Mouse (Mus musculus): ENCODE measurements around the gene Rilpl1.
A peak's percentile ranks its signal among the peaks of the same experiment; 100 is the strongest.
"Not testable (repeated sequence)": the region's sequence is repeated elsewhere in the genome, so short reads cannot be mapped to it uniquely, and the experiment has no call there.

Rilpl1 gene

GRCm38 (mm10) chr5:124493455-124493854 is 37.7 kb downstream of the Rilpl1 start:
- no peak for DNase-seq (ENCODE audit: low read depth, low spot score)

- no peak for DNase-seq (ENCODE audit: low read depth, low spot score)
These were observed 38.6 kb downstream of the Rilpl1 start for GRCm38 (mm10) chr5:124492618-124493017.

- no peak for DNase-seq (ENCODE audit: low read depth, low spot score)
These were observed 39.5 kb downstream of the Rilpl1 start for GRCm38 (mm10) chr5:124491732-124492131.

GRCm38 (mm10) chr5:124488885-124489284 is 42.3 kb downstream of the Rilpl1 start:
- DNase-seq (ENCODE audit: low read depth, low spot score) = no peak

- no peak for DNase-seq (ENCODE audit: low read depth, low spot score)
These were observed 45.5 kb downstream of the Rilpl1 start for GRCm38 (mm10) chr5:124485654-124486053.

GRCm38 (mm10) chr5:124483655-124484396 is 47.4 kb downstream of the Rilpl1 start:
- DNase-seq (ENCODE audit: low read depth, low spot score) = no peak

- DNase-seq (ENCODE audit: low read depth, low spot score) = peak; percentile 78
These were observed 48.1 kb downstream of the Rilpl1 start, which contains the start of gene Snrnp35 for GRCm38 (mm10) chr5:124482966-124483654. Gene Snrnp35 (plus strand): TSS chr5:124483134.

- DNase-seq (ENCODE audit: low read depth, low spot score) = no peak
These were observed 48.7 kb downstream of the Rilpl1 start for GRCm38 (mm10) chr5:124482436-124482965.

- no peak for DNase-seq (ENCODE audit: low read depth, low spot score)
These were observed 49.5 kb downstream of the Rilpl1 start for GRCm38 (mm10) chr5:124481714-124482113.

- DNase-seq (ENCODE audit: low read depth, low spot score) = no peak
These were observed 51.1 kb downstream of the Rilpl1 start for GRCm38 (mm10) chr5:124480119-124480518.

GRCm38 (mm10) chr5:124478873-124479204 is 52.4 kb downstream of the Rilpl1 start:
- no peak for DNase-seq (ENCODE audit: low read depth, low spot score)

- no peak for DNase-seq (ENCODE audit: low read depth, low spot score)
These were observed 60.5 kb downstream of the Rilpl1 start for GRCm38 (mm10) chr5:124470591-124471171.

- no peak for DNase-seq (ENCODE audit: low read depth, low spot score)
These were observed 61.7 kb downstream of the Rilpl1 start for GRCm38 (mm10) chr5:124469486-124469885.

GRCm38 (mm10) chr5:124468365-124468764 is 62.8 kb downstream of the Rilpl1 start:
- no peak for DNase-seq (ENCODE audit: low read depth, low spot score)

GRCm38 (mm10) chr5:124467766-124468165 is 63.4 kb downstream of the Rilpl1 start:
- DNase-seq (ENCODE audit: low read depth, low spot score) = no peak

- DNase-seq (ENCODE audit: low read depth, low spot score) = no peak
These were observed 66.3 kb downstream of the Rilpl1 start for GRCm38 (mm10) chr5:124464905-124465304.

GRCm38 (mm10) chr5:124463462-124463861 is 67.7 kb downstream of the Rilpl1 start:
- DNase-seq (ENCODE audit: low read depth, low spot score) = no peak

GRCm38 (mm10) chr5:124462297-124463025 is 68.7 kb downstream of the Rilpl1 start:
- no peak for DNase-seq (ENCODE audit: low read depth, low spot score)

GRCm38 (mm10) chr5:124460922-124461321 is 70.3 kb downstream of the Rilpl1 start:
- DNase-seq (ENCODE audit: low read depth, low spot score) = not testable (repeated sequence)

- no peak for DNase-seq (ENCODE audit: low read depth, low spot score)
These were observed 74.4 kb downstream of the Rilpl1 start for GRCm38 (mm10) chr5:124456762-124457161.

GRCm38 (mm10) chr5:124454082-124454419 is 77.1 kb downstream of the Rilpl1 start:
- DNase-seq (ENCODE audit: low read depth, low spot score) = no peak
